Mouse (Mus musculus): ENCODE results near the gene Coq7. TPM values are rescaled to one million over a fixed set of nuclear protein-coding genes. Genes with fewer than 3 reads are reported as not detected.
A peak's percentile ranks its signal among the peaks of the same experiment; 100 is the strongest.

Gene Coq7
- polyA plus RNA-seq, 1 experiment from 2014 or later: 93.7 TPM

- Histone ChIP-seq H3K4me1 (ENCODE audit: control insufficient read depth, insufficient read depth, low read length) (no peaks in the 10 kb centered on the region), H3K36me3 (ENCODE audit: control insufficient read depth, insufficient read depth, low read length) (no peaks in the 10 kb centered on the region), H3K27ac (replicated peaks; ENCODE audit: low read depth, low read length) (no peak overlapping the region), H3K9ac (replicated peaks; ENCODE audit: low read length) (no peak overlapping the region), H3K27me3 (ENCODE audit: control insufficient read depth, insufficient read depth, low read length) (no peaks in the 10 kb centered on the region), H3K4me3 (replicated peaks; ENCODE audit: low read depth, low read length) (no peak overlapping the region), H3K9me3 (ENCODE audit: control insufficient read depth, low read length) (no peaks in the 10 kb centered on the region), H3K4me2 (ENCODE audit: low read length) (no peak overlapping the region)
- 95% methylated on average over 9 of the region's 9 CpGs for WGBS
- no peak for ATAC-seq (ENCODE audit: low FRiP score, low TSS enrichment)
- no peak for DNase-seq
These were observed 52.9 kb downstream of the Coq7 start for GRCm38 (mm10) chr7:118480160-118480709.

DNA sequence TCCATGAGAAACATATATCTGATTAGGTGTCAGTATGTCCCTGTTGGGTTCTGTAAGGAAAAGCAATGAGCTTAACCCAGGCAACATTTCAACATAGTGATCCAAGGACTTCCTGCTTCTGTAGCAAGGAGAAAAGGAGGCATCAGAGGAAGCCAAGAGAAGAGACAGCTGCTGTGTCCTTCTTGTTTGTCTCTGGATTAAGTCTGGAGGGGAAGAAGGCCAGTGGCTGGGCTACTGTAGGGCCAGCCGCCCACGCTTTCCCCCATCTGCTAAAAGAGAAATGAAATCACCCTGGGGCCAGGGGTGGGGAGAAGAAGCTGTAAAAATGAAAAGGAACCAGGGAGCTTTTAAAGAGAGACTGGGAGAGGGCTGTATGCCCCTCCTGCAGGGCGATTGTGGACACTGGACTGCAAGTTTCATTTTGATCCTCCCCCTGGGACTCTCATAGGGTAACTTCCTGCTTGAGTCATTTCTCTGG, 54.3 kb downstream of the Coq7 start:
- ATAC-seq (ENCODE audit: low FRiP score, low TSS enrichment): no peak
- Histone ChIP-seq H3K27me3 (ENCODE audit: control insufficient read depth, insufficient read depth, low read length) (no peaks in the 10 kb centered on the region), H3K4me2 (ENCODE audit: low read length) (no peak overlapping the region), H3K4me3 (replicated peaks; ENCODE audit: low read depth, low read length) (no peak overlapping the region), H3K36me3 (ENCODE audit: control insufficient read depth, insufficient read depth, low read length) (no peaks in the 10 kb centered on the region), H3K9ac (replicated peaks; ENCODE audit: low read length) (no peak overlapping the region), H3K9me3 (ENCODE audit: control insufficient read depth, low read length) (no peaks in the 10 kb centered on the region), H3K4me1 (ENCODE audit: control insufficient read depth, insufficient read depth, low read length) (no peaks in the 10 kb centered on the region), H3K27ac (replicated peaks; ENCODE audit: low read depth, low read length) (no peak overlapping the region)
- no peak for DNase-seq
- 68% methylated on average over 3 of the region's 3 CpGs for WGBS

DNA sequence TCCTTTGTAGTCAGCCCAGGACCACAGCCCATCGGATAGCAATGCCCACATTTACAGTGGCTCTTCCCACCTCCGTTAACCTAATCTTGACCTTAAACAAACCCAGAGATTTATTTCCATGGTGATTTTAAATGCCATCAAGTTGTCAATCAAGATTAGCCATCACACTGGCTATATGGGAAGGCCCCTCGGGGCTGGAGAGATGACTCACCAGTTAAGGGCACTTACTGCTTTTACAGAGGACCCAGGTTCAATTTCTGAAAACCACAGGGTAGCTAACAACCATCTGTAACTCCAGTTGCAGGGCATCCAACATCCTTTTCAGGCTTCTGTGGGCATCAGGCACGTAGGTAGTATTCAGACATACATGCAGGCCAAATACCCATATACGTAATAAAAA, 56.7 kb downstream of the Coq7 start:
- no peaks in the 10 kb centered on the region for H3K36me3 ChIP-seq (ENCODE audit: control insufficient read depth, insufficient read depth, low read length)
- 64% methylated on average over 5 of the region's 5 CpGs for WGBS
- no peak overlapping the region for H3K9ac ChIP-seq (replicated peaks; ENCODE audit: low read length)
- ATAC-seq (ENCODE audit: low FRiP score, low TSS enrichment) (no peak), DNase-seq (no peak)
- no peaks in the 10 kb centered on the region for H3K4me1 ChIP-seq (ENCODE audit: control insufficient read depth, insufficient read depth, low read length)
- H3K9me3 ChIP-seq (ENCODE audit: control insufficient read depth, low read length): no peaks in the 10 kb centered on the region
- no peak overlapping the region for H3K4me3 ChIP-seq (replicated peaks; ENCODE audit: low read depth, low read length)
- H3K4me2 ChIP-seq (ENCODE audit: low read length): no peak overlapping the region
- no peak overlapping the region for H3K27ac ChIP-seq (replicated peaks; ENCODE audit: low read depth, low read length)
- no peaks in the 10 kb centered on the region for H3K27me3 ChIP-seq (ENCODE audit: control insufficient read depth, insufficient read depth, low read length)

- H3K9ac ChIP-seq (replicated peaks; ENCODE audit: low read length): no peak overlapping the region
- DNase-seq: no peak
- 84% methylated on average over 7 of the region's 7 CpGs for WGBS
- no peak overlapping the region for H3K4me2 ChIP-seq (ENCODE audit: low read length)
- no peaks in the 10 kb centered on the region for H3K9me3 ChIP-seq (ENCODE audit: control insufficient read depth, low read length)
- ATAC-seq (ENCODE audit: low FRiP score, low TSS enrichment): no peak
- H3K4me1 ChIP-seq (ENCODE audit: control insufficient read depth, insufficient read depth, low read length): no peaks in the 10 kb centered on the region
- no peaks in the 10 kb centered on the region for H3K36me3 ChIP-seq (ENCODE audit: control insufficient read depth, insufficient read depth, low read length)
- no peak overlapping the region for H3K27ac ChIP-seq (replicated peaks; ENCODE audit: low read depth, low read length)
- no peaks in the 10 kb centered on the region for H3K27me3 ChIP-seq (ENCODE audit: control insufficient read depth, insufficient read depth, low read length)
- no peak overlapping the region for H3K4me3 ChIP-seq (replicated peaks; ENCODE audit: low read depth, low read length)
These were observed 58.0 kb downstream of the Coq7 start for GRCm38 (mm10) chr7:118475008-118475705.

- Histone ChIP-seq H3K36me3 (ENCODE audit: control insufficient read depth, insufficient read depth, low read length) (no peaks in the 10 kb centered on the region), H3K9ac (replicated peaks; ENCODE audit: low read length) (no peak overlapping the region), H3K27me3 (ENCODE audit: control insufficient read depth, insufficient read depth, low read length) (no peaks in the 10 kb centered on the region), H3K4me3 (replicated peaks; ENCODE audit: low read depth, low read length) (no peak overlapping the region), H3K9me3 (ENCODE audit: control insufficient read depth, low read length) (no peaks in the 10 kb centered on the region), H3K27ac (replicated peaks; ENCODE audit: low read depth, low read length) (no peak overlapping the region), H3K4me2 (ENCODE audit: low read length) (no peak overlapping the region), H3K4me1 (ENCODE audit: control insufficient read depth, insufficient read depth, low read length) (no peaks in the 10 kb centered on the region)
- no peak for ATAC-seq (ENCODE audit: low FRiP score, low TSS enrichment)
- 77% methylated on average over 1 of the region's 1 CpGs for whole genome bisulfite sequencing
- no peak for DNase-seq
These were observed 60.3 kb downstream of the Coq7 start for GRCm38 (mm10) chr7:118472886-118473285.

DNA sequence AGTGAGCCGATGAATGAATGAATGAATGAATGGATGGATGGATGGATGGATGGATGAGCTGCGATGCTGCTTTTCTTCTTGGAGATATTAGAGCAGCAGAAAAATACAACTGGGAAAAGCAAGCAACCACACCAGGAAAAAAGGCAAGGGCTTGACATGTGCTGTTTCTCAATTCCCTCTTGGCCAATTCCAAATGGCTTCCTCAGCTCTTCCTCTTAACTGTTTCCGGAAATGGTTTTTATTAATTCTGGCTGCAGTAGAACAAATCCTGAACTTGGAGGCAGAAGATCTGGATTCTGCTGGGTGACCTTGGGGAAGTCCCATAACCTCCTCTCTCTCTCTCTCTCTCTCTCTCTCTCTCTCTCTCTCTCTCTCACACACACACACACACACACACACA, 65.1 kb downstream of the Coq7 start:
- Histone ChIP-seq H3K4me2 (ENCODE audit: low read length) (no peak overlapping the region), H3K9me3 (ENCODE audit: control insufficient read depth, low read length) (no peaks in the 10 kb centered on the region), H3K27me3 (ENCODE audit: control insufficient read depth, insufficient read depth, low read length) (no peaks in the 10 kb centered on the region), H3K27ac (replicated peaks; ENCODE audit: low read depth, low read length) (no peak overlapping the region), H3K9ac (replicated peaks; ENCODE audit: low read length) (no peak overlapping the region), H3K36me3 (ENCODE audit: control insufficient read depth, insufficient read depth, low read length) (no peaks in the 10 kb centered on the region), H3K4me1 (ENCODE audit: control insufficient read depth, insufficient read depth, low read length) (0 out of 2 replicates have a peak, but pooled peaks cover 7% of the 10 kb centered on the region), H3K4me3 (replicated peaks; ENCODE audit: low read depth, low read length) (no peak overlapping the region)
- 91% methylated on average over 3 of the region's 3 CpGs for WGBS
- DNase-seq (no peak), ATAC-seq (ENCODE audit: low FRiP score, low TSS enrichment) (no peak)

DNA sequence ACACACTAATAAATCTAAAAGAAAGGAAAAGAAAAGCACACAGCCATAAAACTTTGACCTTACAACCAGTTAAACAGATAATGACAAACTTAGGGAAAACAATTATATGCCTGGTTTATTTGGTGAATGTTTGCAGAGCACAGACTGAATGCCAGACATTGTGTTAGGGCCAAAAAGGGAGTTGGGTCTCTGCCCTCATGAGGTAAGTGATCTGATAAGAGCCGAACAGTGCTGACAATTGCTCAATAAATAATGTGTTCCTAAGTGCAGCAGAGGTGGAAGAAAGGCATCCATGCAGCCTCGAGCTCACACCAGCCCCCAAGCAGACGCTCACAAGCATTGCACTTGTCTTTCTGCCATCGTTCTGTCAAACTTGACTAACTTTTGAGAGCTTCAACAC, 68.7 kb downstream of the Coq7 start:
- Histone ChIP-seq H3K27ac (replicated peaks; ENCODE audit: low read depth, low read length) (no peak overlapping the region), H3K9ac (replicated peaks; ENCODE audit: low read length) (no peak overlapping the region), H3K4me1 (ENCODE audit: control insufficient read depth, insufficient read depth, low read length) (peaks cover 15% of the 10 kb centered on the region; the same call in 1 of the 2 replicates), H3K4me3 (replicated peaks; ENCODE audit: low read depth, low read length) (no peak overlapping the region), H3K36me3 (ENCODE audit: control insufficient read depth, insufficient read depth, low read length) (no peaks in the 10 kb centered on the region), H3K9me3 (ENCODE audit: control insufficient read depth, low read length) (no peaks in the 10 kb centered on the region), H3K27me3 (ENCODE audit: control insufficient read depth, insufficient read depth, low read length) (no peaks in the 10 kb centered on the region), H3K4me2 (ENCODE audit: low read length) (no peak overlapping the region)
- ATAC-seq (ENCODE audit: low FRiP score, low TSS enrichment) (no peak), DNase-seq (no peak)
- 84% methylated on average over 4 of the region's 4 CpGs for WGBS

- no peak for ATAC-seq (ENCODE audit: low FRiP score, low TSS enrichment)
- no peaks in the 10 kb centered on the region for H3K36me3 ChIP-seq (ENCODE audit: control insufficient read depth, insufficient read depth, low read length)
- no peak overlapping the region for H3K9ac ChIP-seq (replicated peaks; ENCODE audit: low read length)
- H3K4me2 ChIP-seq (ENCODE audit: low read length): no peak overlapping the region
- WGBS: 38% methylated on average over 11 of the region's 11 CpGs
- H3K27me3 ChIP-seq (ENCODE audit: control insufficient read depth, insufficient read depth, low read length): no peaks in the 10 kb centered on the region
- peak; percentile 29 for DNase-seq
- H3K9me3 ChIP-seq (ENCODE audit: control insufficient read depth, low read length): no peaks in the 10 kb centered on the region
- no peak overlapping the region for H3K4me3 ChIP-seq (replicated peaks; ENCODE audit: low read depth, low read length)
- H3K4me1 ChIP-seq (ENCODE audit: control insufficient read depth, insufficient read depth, low read length): peaks cover 15% of the 10 kb centered on the region; the same call in 1 of the 2 replicates
- H3K27ac ChIP-seq (replicated peaks; ENCODE audit: low read depth, low read length): no peak overlapping the region
These were observed 70.1 kb downstream of the Coq7 start for GRCm38 (mm10) chr7:118462818-118463762.
